Mouse (Mus musculus): ENCODE results near the gene Themis2. TPM values are rescaled to one million over a fixed set of nuclear protein-coding genes. Genes with fewer than 3 reads are reported as not detected.
A peak's percentile ranks its signal among the peaks of the same experiment; 100 is the strongest.

Themis2 gene
- polyA plus RNA-seq, 1 experiment from 2014 or later, result 1.6 TPM

DNA sequence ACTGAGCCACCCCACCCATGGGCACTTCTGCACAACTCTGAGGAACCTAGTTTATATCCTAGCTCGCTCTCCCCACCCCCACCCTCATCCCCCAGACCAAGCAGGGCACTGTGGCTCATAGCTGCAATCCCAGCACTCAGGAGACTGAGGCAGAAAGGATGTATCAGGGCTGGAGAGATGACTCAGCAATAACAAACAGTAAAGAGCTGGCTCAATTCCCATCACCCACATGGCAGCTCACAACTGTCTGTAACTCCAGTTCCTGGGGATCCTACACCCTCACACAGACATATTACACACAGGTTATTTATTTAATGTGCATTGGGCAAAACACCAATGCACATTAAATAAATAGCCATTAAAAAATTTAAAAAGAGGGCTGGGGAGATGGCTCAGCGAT, 60.8 kb downstream of the Themis2 start:
- ATAC-seq (ENCODE audit: low FRiP score, low TSS enrichment), result no peak
- H3K4me2 ChIP-seq (ENCODE audit: low read length), result no peak overlapping the region
- WGBS, result 77% methylated on average over 2 of the region's 2 CpGs
- H3K9ac ChIP-seq (replicated peaks; ENCODE audit: low read length), result no peak overlapping the region
- peaks cover 4% of the 10 kb centered on the region; the same call in 1 of the 2 replicates for H3K4me1 ChIP-seq (ENCODE audit: control insufficient read depth, insufficient read depth, low read length)
- DNase-seq, result no peak
- no peak overlapping the region for H3K27ac ChIP-seq (replicated peaks; ENCODE audit: low read depth, low read length)
- H3K36me3 ChIP-seq (ENCODE audit: control insufficient read depth, insufficient read depth, low read length), result no peaks in the 10 kb centered on the region
- H3K4me3 ChIP-seq (replicated peaks; ENCODE audit: low read depth, low read length), result no peak overlapping the region
- no peaks in the 10 kb centered on the region for H3K27me3 ChIP-seq (ENCODE audit: control insufficient read depth, insufficient read depth, low read length)
- no peaks in the 10 kb centered on the region for H3K9me3 ChIP-seq (ENCODE audit: control insufficient read depth, low read length)

DNA sequence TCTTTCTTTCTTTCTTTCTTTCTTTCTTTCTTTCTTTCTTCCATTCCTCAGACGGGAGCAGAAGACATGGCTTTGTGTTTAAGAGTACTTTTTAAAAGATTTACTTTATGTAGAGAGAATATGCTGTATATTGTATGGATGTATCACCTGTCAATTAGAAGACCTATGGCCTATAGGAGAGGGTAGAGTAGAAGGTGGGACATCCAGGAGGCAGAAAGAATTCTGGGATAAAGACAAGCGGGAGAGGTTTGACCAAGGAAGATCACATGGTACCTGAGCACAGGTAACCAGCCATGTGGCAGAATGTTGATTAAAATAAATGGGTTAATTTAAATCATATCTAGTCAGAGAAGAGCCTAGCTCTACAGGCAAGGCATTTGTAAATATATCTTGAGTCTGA, 61.4 kb downstream of the Themis2 start:
- Histone ChIP-seq H3K4me2 (ENCODE audit: low read length) (no peak overlapping the region), H3K36me3 (ENCODE audit: control insufficient read depth, insufficient read depth, low read length) (no peaks in the 10 kb centered on the region), H3K4me3 (replicated peaks; ENCODE audit: low read depth, low read length) (no peak overlapping the region), H3K27ac (replicated peaks; ENCODE audit: low read depth, low read length) (no peak overlapping the region), H3K9ac (replicated peaks; ENCODE audit: low read length) (no peak overlapping the region), H3K9me3 (ENCODE audit: control insufficient read depth, low read length) (no peaks in the 10 kb centered on the region), H3K27me3 (ENCODE audit: control insufficient read depth, insufficient read depth, low read length) (no peaks in the 10 kb centered on the region), H3K4me1 (ENCODE audit: control insufficient read depth, insufficient read depth, low read length) (peaks cover 4% of the 10 kb centered on the region; the same call in 1 of the 2 replicates)
- ATAC-seq (ENCODE audit: low FRiP score, low TSS enrichment) (no peak), DNase-seq (no peak)
- 95% methylated on average over 2 of the region's 2 CpGs for WGBS

DNA sequence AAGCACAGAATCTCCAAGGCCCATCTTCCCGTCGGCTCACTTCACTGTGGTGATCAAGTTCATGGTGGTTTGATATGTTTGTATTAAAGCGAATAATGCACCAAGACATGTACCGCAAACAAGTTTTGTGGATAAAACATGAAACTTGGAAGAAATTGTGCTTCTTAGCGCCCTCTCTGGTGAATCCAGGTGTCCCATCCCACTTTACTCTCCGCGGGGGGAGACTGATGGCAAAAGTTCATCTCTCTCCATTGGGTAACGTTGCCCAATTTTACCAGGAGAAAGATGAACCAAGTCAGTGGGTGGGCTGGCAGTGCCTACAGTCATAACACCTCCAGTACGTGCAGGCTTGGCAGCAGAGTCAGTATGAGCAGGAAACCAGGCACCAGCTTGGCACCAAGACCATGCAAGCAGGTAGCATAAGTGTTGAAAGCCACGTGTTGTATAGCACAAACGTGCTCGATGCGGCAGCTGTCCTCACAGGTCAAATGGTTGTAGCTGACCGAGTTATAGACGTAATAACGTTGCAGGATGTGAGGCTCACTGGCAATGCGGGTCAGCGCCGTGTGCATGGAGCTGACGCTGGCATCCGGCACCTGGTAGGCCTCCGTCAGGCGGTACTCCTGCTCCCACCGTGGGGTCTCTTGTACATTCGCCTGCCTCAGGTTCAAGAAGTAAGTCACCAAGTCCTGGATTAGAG, 63.0 kb downstream of the Themis2 start:
- Histone ChIP-seq H3K4me1 (ENCODE audit: control insufficient read depth, insufficient read depth, low read length) (peaks cover 4% of the 10 kb centered on the region; the same call in 1 of the 2 replicates), H3K9ac (replicated peaks; ENCODE audit: low read length) (no peak overlapping the region), H3K9me3 (ENCODE audit: control insufficient read depth, low read length) (no peaks in the 10 kb centered on the region), H3K27me3 (ENCODE audit: control insufficient read depth, insufficient read depth, low read length) (no peaks in the 10 kb centered on the region), H3K4me3 (replicated peaks; ENCODE audit: low read depth, low read length) (no peak overlapping the region), H3K36me3 (ENCODE audit: control insufficient read depth, insufficient read depth, low read length) (no peaks in the 10 kb centered on the region; the same call in 1 of the 2 replicates), H3K27ac (replicated peaks; ENCODE audit: low read depth, low read length) (no peak overlapping the region), H3K4me2 (ENCODE audit: low read length) (no peak overlapping the region)
- DNase-seq (no peak), ATAC-seq (ENCODE audit: low FRiP score, low TSS enrichment) (no peak)
- WGBS, result 94% methylated on average over 25 of the region's 25 CpGs

DNA sequence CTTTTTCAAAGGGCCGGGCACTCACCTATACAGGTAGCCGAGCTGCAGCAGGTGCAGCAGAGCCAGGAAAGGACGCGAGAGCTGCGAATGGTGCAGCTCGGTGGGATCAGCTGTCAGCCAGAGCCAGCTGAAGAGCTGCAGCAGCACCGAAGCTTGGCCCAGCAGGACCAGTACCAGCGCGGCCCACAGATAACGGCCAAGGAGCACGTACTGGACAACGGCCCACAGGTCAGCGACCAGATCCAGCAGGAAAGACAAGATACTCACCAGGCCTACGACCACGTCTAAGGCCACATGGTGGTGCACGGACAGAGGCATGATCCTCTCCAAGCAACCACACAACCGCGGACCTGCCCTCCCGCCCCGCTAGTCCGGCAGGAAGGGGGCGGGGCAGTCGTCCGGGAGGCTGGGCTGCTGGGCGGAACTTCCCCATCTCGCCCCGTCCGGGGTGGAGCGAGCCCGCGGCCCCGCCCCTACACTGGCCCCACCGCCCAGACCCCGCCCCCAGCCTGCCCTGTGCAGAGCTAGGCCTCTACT, 64.0 kb downstream of the Themis2 start, which contains the start of gene Xkr8:
Gene Xkr8, minus strand, starts transcription at position 399 of the 537 bp plus-strand sequence.
- no peaks in the 10 kb centered on the region for H3K9me3 ChIP-seq (ENCODE audit: control insufficient read depth, low read length)
- peak; percentile 92 for ATAC-seq (ENCODE audit: low FRiP score, low TSS enrichment)
- no peak within 1 kb of the TSS for H3K27ac ChIP-seq (replicated peaks; ENCODE audit: low read depth, low read length)
- H3K9ac ChIP-seq (replicated peaks; ENCODE audit: low read length), result peak within 1 kb of the TSS; percentile 57
- peak within 1 kb of the TSS; percentile 51 for H3K4me3 ChIP-seq (replicated peaks; ENCODE audit: low read depth, low read length)
- H3K4me2 ChIP-seq (ENCODE audit: low read length), result peak within 1 kb of the TSS; percentile 83
- H3K4me1 ChIP-seq (ENCODE audit: control insufficient read depth, insufficient read depth, low read length), result peaks cover 4% of the 10 kb centered on the region; the same call in 1 of the 2 replicates
- peak; percentile 87 for DNase-seq
- no peaks in the 10 kb centered on the region for H3K27me3 ChIP-seq (ENCODE audit: control insufficient read depth, insufficient read depth, low read length)
- H3K36me3 ChIP-seq (ENCODE audit: control insufficient read depth, insufficient read depth, low read length), result peaks cover 8% of the 10 kb centered on the region; the same call in 1 of the 2 replicates
- WGBS, result 2% methylated on average over 34 of the region's 34 CpGs

Other genes starting within 250 kb of the Themis2 start
- gene Ptafr, start 232.3 kb downstream of the Themis2 start, polyA plus RNA-seq (2014; fragmentation: Nextera tagmentation; extraction: Ambion mirVana), result 0.13 and 0.37 TPM in 2 replicates
- 12.8 and 15.7 TPM in 2 replicates for gene Eya3, start 157.4 kb downstream of the Themis2 start, polyA plus RNA-seq (2014; fragmentation: Nextera tagmentation; extraction: Ambion mirVana)
- gene Xkr8, start 63.8 kb downstream of the Themis2 start, polyA plus RNA-seq (2014; fragmentation: Nextera tagmentation; extraction: Ambion mirVana), result 5.2 and 5.6 TPM in 2 replicates
- gene Smpdl3b, start 39.1 kb downstream of the Themis2 start, polyA plus RNA-seq (2014; fragmentation: Nextera tagmentation; extraction: Ambion mirVana), result 0.35 and 0.54 TPM in 2 replicates
- gene Rpa2, start 28.1 kb downstream of the Themis2 start, polyA plus RNA-seq (2014; fragmentation: Nextera tagmentation; extraction: Ambion mirVana), result 34.1 and 38.1 TPM in 2 replicates
- 56.8 and 75.5 TPM in 2 replicates for gene Ppp1r8, start 46.8 kb upstream of the Themis2 start, polyA plus RNA-seq (2014; fragmentation: Nextera tagmentation; extraction: Ambion mirVana)
- 192 and 197 TPM in 2 replicates for gene Stx12, start 88.1 kb upstream of the Themis2 start, polyA plus RNA-seq (2014; fragmentation: Nextera tagmentation; extraction: Ambion mirVana)
- gene Fam76a, start 126.2 kb upstream of the Themis2 start, polyA plus RNA-seq (2014; fragmentation: Nextera tagmentation; extraction: Ambion mirVana), result 41.9 and 47.5 TPM in 2 replicates
- 0.08 TPM in 1 of 2 replicates, not detected in the other for gene Fgr, start 177.7 kb upstream of the Themis2 start, polyA plus RNA-seq (2014; fragmentation: Nextera tagmentation; extraction: Ambion mirVana)
- 13.0 and 15.3 TPM in 2 replicates for gene Ahdc1, start 214.9 kb upstream of the Themis2 start, polyA plus RNA-seq (2014; fragmentation: Nextera tagmentation; extraction: Ambion mirVana)